Mouse (Mus musculus) hindbrain, embryonic 11.5 days (tissue): ENCODE data around the gene Ccdc13. TPM values are rescaled to one million over a fixed set of nuclear protein-coding genes. Genes with fewer than 3 reads are reported as not detected.

Experiments
- ATAC-seq: fragments of 200-750 bp; cut with Nextera tagmentation; 2 replicates; pipeline ENCODE4 v1.8.0; 2017; ENCODE audit warnings: mild to moderate bottlenecking, moderate TSS enrichment, moderate library complexity; ENCODE audit not compliant: low FRiP score
- DNase-seq: peaks from one replicate; pipeline ENCODE4 v3.0.0-alpha.2; 2015; ENCODE audit warnings: low spot score
- H3K27ac ChIP-seq: fragments of 300-500 bp; sonication (generic); 2 replicates; pipeline ENCODE4 v1.5.1; 2014; ENCODE audit warnings: mild to moderate bottlenecking, low read depth, low read length
- H3K27me3 ChIP-seq: fragments of 300-500 bp; sonication (generic); 2 replicates; pipeline ENCODE4 v1.6.1; 2014; ENCODE audit warnings: mild to moderate bottlenecking, low read length, moderate library complexity, mixed read lengths; ENCODE audit not compliant: control insufficient read depth, insufficient read depth
- H3K36me3 ChIP-seq: fragments of 300-500 bp; sonication (generic); 2 replicates; pipeline ENCODE4 v1.6.1; 2014; ENCODE audit warnings: mild to moderate bottlenecking, low read length, moderate library complexity, mixed read lengths; ENCODE audit not compliant: control insufficient read depth, insufficient read depth
- H3K4me1 ChIP-seq: fragments of 300-500 bp; sonication (generic); replicated peaks from 2 replicates; pipeline ENCODE4 v1.6.1; 2014; ENCODE audit warnings: low read length, mixed read lengths; ENCODE audit not compliant: control insufficient read depth, insufficient read depth
- H3K4me2 ChIP-seq: fragments of 300-500 bp; sonication (generic); replicated peaks from 2 replicates; pipeline ENCODE4 v1.6.1; 2014; ENCODE audit warnings: mild to moderate bottlenecking, low read depth, low read length
- H3K4me3 ChIP-seq: fragments of 300-500 bp; sonication (generic); 2 replicates; pipeline ENCODE4 v1.5.1; 2014; ENCODE audit warnings: low read depth, low read length
- H3K9ac ChIP-seq: fragments of 300-500 bp; sonication (generic); 2 replicates; pipeline ENCODE4 v1.6.1; 2014; ENCODE audit warnings: low read depth, low read length
- H3K9me3 ChIP-seq: fragments of 300-500 bp; sonication (generic); 2 replicates; pipeline ENCODE4 v1.6.1; 2016; ENCODE audit warnings: low read length; ENCODE audit not compliant: control insufficient read depth
- WGBS: fragments of 180-500 bp; shearing (Covaris S2); extraction: QIAGEN DNeasy Blood & Tissue Kit; methylation state at CpG from one replicate; pipeline ENCODE4 v1.1.7; 2014; 5-methylcytosine and 5-hydroxymethylcytosine counted together
- polyA plus RNA-seq: library from polyadenylated mRNA; unstranded; fragments of >200 nt; fragmentation: Nextera tagmentation; extraction: Ambion mirVana; gene quantifications from 2 replicates; pipeline ENCODE4 v1.2.1, GENCODE M21; 2014

Ccdc13 gene
- polyA plus RNA-seq, 1 experiment from 2014 or later = 2.4 TPM

- Histone ChIP-seq H3K4me3 (no peak overlapping the region), H3K4me1 (peaks cover 16% of the 10 kb centered on the region), H3K27me3 (no peaks in the 10 kb centered on the region), H3K36me3 (0 out of 2 replicates have a peak, but pooled peaks cover 7% of the 10 kb centered on the region), H3K27ac (no peak overlapping the region), H3K9me3 (no peaks in the 10 kb centered on the region), H3K9ac (no peak overlapping the region), H3K4me2 (no peak overlapping the region)
- no peak for ATAC-seq
- 88% methylated on average over 3 of the region's 3 CpGs for WGBS
- DNase-seq = no peak
Observed at GRCm38 (mm10) chr9:121756785-121757184, 82.5 kb downstream of the Ccdc13 start.

DNA sequence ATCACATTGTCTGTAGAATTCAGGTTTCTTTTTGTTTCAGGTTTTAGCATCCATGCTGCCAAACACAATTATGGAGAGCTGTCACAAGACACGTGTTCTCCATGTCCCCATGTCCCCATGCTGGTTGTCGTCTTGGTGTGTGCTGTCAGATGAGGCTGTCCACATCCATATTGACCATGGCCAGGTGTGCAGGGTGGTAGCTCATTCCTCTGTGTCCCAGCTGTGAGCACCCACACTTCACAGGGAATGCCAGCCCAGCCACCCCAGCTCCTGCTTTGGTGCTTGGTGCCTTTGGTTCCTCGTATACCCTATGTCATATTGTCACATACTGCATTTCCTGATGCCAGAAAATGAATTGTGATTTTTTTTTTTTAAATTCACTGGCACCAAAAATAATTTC is 84.6 kb downstream of the Ccdc13 start:
- peaks cover 21% of the 10 kb centered on the region for H3K36me3 ChIP-seq
- no peak overlapping the region for H3K9ac ChIP-seq
- ATAC-seq (no peak), DNase-seq (no peak)
- WGBS = 97% methylated on average over 3 of the region's 3 CpGs
- no peak overlapping the region for H3K27ac ChIP-seq
- H3K4me3 ChIP-seq = no peak overlapping the region
- H3K9me3 ChIP-seq = no peaks in the 10 kb centered on the region
- no peaks in the 10 kb centered on the region for H3K27me3 ChIP-seq
- H3K4me1 ChIP-seq = peaks cover 6% of the 10 kb centered on the region; the same call in 1 of the 2 replicates
- H3K4me2 ChIP-seq = no peak overlapping the region

- Histone ChIP-seq H3K9me3 (no peaks in the 10 kb centered on the region), H3K27me3 (no peaks in the 10 kb centered on the region), H3K4me2 (no peak overlapping the region), H3K4me3 (no peak overlapping the region), H3K9ac (no peak overlapping the region), H3K4me1 (no peaks in the 10 kb centered on the region), H3K36me3 (peaks cover 26% of the 10 kb centered on the region), H3K27ac (no peak overlapping the region)
- ATAC-seq = no peak
- WGBS = 95% methylated on average over 9 of the region's 9 CpGs
- DNase-seq = no peak
Observed at GRCm38 (mm10) chr9:121752774-121753173, 86.5 kb downstream of the Ccdc13 start.

Other genes with a start within 250 kb of the Ccdc13 start
- 0.25 TPM in 1 of 2 replicates, not detected in the other for gene Lyzl4, start 197.4 kb downstream of the Ccdc13 start, polyA plus RNA-seq
- 0.57 and 0.67 TPM in 2 replicates for gene Vipr1, start 196.7 kb downstream of the Ccdc13 start, polyA plus RNA-seq
- gene Sec22c, start 134.0 kb downstream of the Ccdc13 start, polyA plus RNA-seq = 15.7 and 22.9 TPM in 2 replicates
- gene Ss18l2, start 129.1 kb downstream of the Ccdc13 start, polyA plus RNA-seq = 122 and 131 TPM in 2 replicates
- 61.8 and 105 TPM in 2 replicates for gene Nktr, start 120.3 kb downstream of the Ccdc13 start, polyA plus RNA-seq
- 6.0 and 7.2 TPM in 2 replicates for gene Zfp651, start 80.1 kb downstream of the Ccdc13 start, polyA plus RNA-seq
- 0.57 and 0.78 TPM in 2 replicates for gene Klhl40, start 61.9 kb downstream of the Ccdc13 start, polyA plus RNA-seq
- gene Hhatl, start 47.0 kb downstream of the Ccdc13 start, polyA plus RNA-seq = not detected in 2 replicates
- 149 and 158 TPM in 2 replicates for gene Higd1a, start 18.9 kb upstream of the Ccdc13 start, polyA plus RNA-seq
- gene Ackr2, start 58.9 kb upstream of the Ccdc13 start, polyA plus RNA-seq = 1.2 and 1.4 TPM in 2 replicates
- not detected in 2 replicates for gene Cyp8b1, start 76.8 kb upstream of the Ccdc13 start, polyA plus RNA-seq
- 0.29 and 0.46 TPM in 2 replicates for gene Fam198a, start 111.5 kb upstream of the Ccdc13 start, polyA plus RNA-seq
- 8.8 and 9.6 TPM in 2 replicates for gene Pomgnt2, start 157.6 kb upstream of the Ccdc13 start, polyA plus RNA-seq